ENCODE assay signal across 29 mouse cellular contexts in the genomic region with DNA sequence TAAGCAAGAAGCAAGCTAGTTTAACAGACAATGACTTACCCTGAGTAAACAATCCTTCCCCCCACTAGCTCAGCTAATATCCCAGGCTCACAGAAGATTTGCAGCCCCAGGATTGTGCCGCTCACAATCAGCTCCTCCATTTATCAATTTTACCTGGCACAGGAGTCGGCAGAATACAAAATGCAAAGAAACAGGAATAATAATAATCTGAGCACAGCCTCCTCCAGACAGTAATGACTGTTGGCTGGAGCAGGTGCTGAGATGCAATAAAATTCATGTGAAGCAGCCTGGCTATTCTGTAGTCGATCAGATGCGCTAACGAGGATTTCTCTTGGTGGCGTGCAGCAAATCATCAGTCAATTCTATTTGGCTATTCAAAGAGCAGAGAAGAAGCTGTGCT.
DNase-seq lines count a peak whose midpoint lies in the region; ATAC-seq and TF ChIP-seq lines count a peak whose summit lies in the region.
"Had no signal": no experiment of that assay in that cellular context is flagged by ENCODE, and none has a peak within 500 bp of the region (broad histone marks: within the 10 kb centered on the region; RNA-seq: fewer than 3 reads in every experiment).

No protein-coding gene starts in this region.

- no peak for TF ChIP-seq CTCF in left cerebral cortex, adult 2 months (IDR thresholded peaks at IDR 0.05)
- TF ChIP-seq CTCF in brain, embryonic 14.5 days (IDR thresholded peaks at IDR 0.05; ENCODE audit: borderline replicate concordance, extremely low read depth, insufficient read depth, insufficient read length) = no peak

- H3K4me2 ChIP-seq in forebrain, embryonic 12.5 days = no peak overlapping the region
- H3K4me2 ChIP-seq in forebrain, embryonic 16.5 days (ENCODE audit: low read length) = no peak overlapping the region
- H3K4me2 ChIP-seq in neural tube, embryonic 13.5 days = 0 out of 2 replicates have a peak overlapping the region, but pooled peaks have one; percentile 6
- H3K4me2 ChIP-seq: heart, embryonic 13.5 days; limb, embryonic 15.5 days; liver, embryonic 13.5 days had no signal

- TF ChIP-seq POLR2A in brain, embryonic 14.5 days (IDR thresholded peaks at IDR 0.05; ENCODE audit: borderline replicate concordance, extremely low read depth, insufficient read depth, insufficient read length, poor library complexity, severe bottlenecking) = no peak

- DNase-seq in left cerebral cortex, adult 2 months (ENCODE audit: extremely low spot score in 1 of 2, low spot score in 2 of 2) = no peak
- DNase-seq in left cerebral cortex, adult 18-20 months (ENCODE audit: low spot score in 2 of 2) = no peak
- peak; percentile 56 for DNase-seq in brain, embryonic 14.5 days (ENCODE audit: low read depth)
- DNase-seq in urinary bladder, adult 2 months (ENCODE audit: low spot score) = no peak
- DNase-seq in spleen, postnatal 14 days (ENCODE audit: low spot score in 2 of 2) = no peak
- DNase-seq: adrenal gland, adult 2 months; adrenal gland, postnatal 36 days; cerebellum, adult 2 months; cerebellum, postnatal 25 days; gastrocnemius, postnatal 10 days; heart, postnatal 10 days; kidney, adult 8-10 months; kidney, postnatal 4 days; liver, embryonic 13.5 days; lung, adult 18-20 months; lung, postnatal 4 days; right cerebral cortex, postnatal 25 days; thymus, postnatal 14 days had no signal

- WGBS in forebrain, embryonic 12.5 days = 65% methylated on average over 6 of the region's 6 CpGs
- WGBS in forebrain, embryonic 16.5 days = 49% methylated on average over 6 of the region's 6 CpGs
- WGBS in neural tube, embryonic 13.5 days = 47% methylated on average over 6 of the region's 6 CpGs

- H3K9ac ChIP-seq in forebrain, embryonic 12.5 days = no peak overlapping the region
- H3K9ac ChIP-seq in forebrain, embryonic 16.5 days (replicated peaks; ENCODE audit: low read depth, low read length) = no peak overlapping the region
- no peak overlapping the region for H3K9ac ChIP-seq in neural tube, embryonic 13.5 days
- H3K9ac ChIP-seq: heart, embryonic 13.5 days; limb, embryonic 15.5 days; liver, embryonic 13.5 days had no signal

- no peak overlapping the region for H3K27ac ChIP-seq in forebrain, embryonic 12.5 days
- no peak overlapping the region for H3K27ac ChIP-seq in forebrain, embryonic 16.5 days (ENCODE audit: low read length)
- peak overlapping the region; percentile 66 for H3K27ac ChIP-seq in left cerebral cortex, adult 2 months
- H3K27ac ChIP-seq in neural tube, embryonic 13.5 days (replicated peaks) = no peak overlapping the region; the same call in 1 of the 2 replicates
- H3K27ac ChIP-seq: heart, embryonic 13.5 days; kidney, postnatal 0 days; limb, embryonic 10.5 days; limb, embryonic 15.5 days; liver, embryonic 13.5 days had no signal

- H3K36me3 ChIP-seq in forebrain, embryonic 12.5 days (replicated peaks) = no peaks in the 10 kb centered on the region
- H3K36me3 ChIP-seq in forebrain, embryonic 16.5 days (ENCODE audit: control insufficient read depth, insufficient read depth) = no peaks in the 10 kb centered on the region
- H3K36me3 ChIP-seq in neural tube, embryonic 13.5 days = no peaks in the 10 kb centered on the region
- H3K36me3 ChIP-seq: heart, embryonic 13.5 days; limb, embryonic 10.5 days; limb, embryonic 15.5 days; liver, embryonic 13.5 days had no signal

- intact Hi-C loops in left cerebral cortex, adult 2 months (cut with DNase I) = loop anchor here (5.0 kb wide), 1 partner anchor 62 kb away; no protein-coding TSS in a partner anchor

- H3K4me1 ChIP-seq in forebrain, embryonic 12.5 days = no peaks in the 10 kb centered on the region; the same call in 1 of the 2 replicates
- H3K4me1 ChIP-seq in forebrain, embryonic 16.5 days (replicated peaks; ENCODE audit: control insufficient read depth, insufficient read depth, low read length) = no peaks in the 10 kb centered on the region
- no peaks in the 10 kb centered on the region; the same call in 1 of the 2 replicates for H3K4me1 ChIP-seq in neural tube, embryonic 13.5 days (replicated peaks)
- H3K4me1 ChIP-seq: heart, embryonic 13.5 days; limb, embryonic 10.5 days; limb, embryonic 15.5 days; liver, embryonic 13.5 days had no signal

- no peaks in the 10 kb centered on the region for H3K27me3 ChIP-seq in forebrain, embryonic 12.5 days
- H3K27me3 ChIP-seq in forebrain, embryonic 16.5 days (replicated peaks; ENCODE audit: control insufficient read depth, insufficient read depth, low read length) = no peaks in the 10 kb centered on the region
- H3K27me3 ChIP-seq in neural tube, embryonic 13.5 days = no peaks in the 10 kb centered on the region
- H3K27me3 ChIP-seq: CH12.LX; heart, embryonic 13.5 days; limb, embryonic 15.5 days; liver, embryonic 13.5 days had no signal

- H3K9me3 ChIP-seq in forebrain, embryonic 12.5 days = no peaks in the 10 kb centered on the region
- no peaks in the 10 kb centered on the region for H3K9me3 ChIP-seq in forebrain, embryonic 16.5 days (ENCODE audit: control insufficient read depth, low read length)
- no peaks in the 10 kb centered on the region for H3K9me3 ChIP-seq in neural tube, embryonic 13.5 days
- H3K9me3 ChIP-seq: heart, embryonic 13.5 days; limb, embryonic 10.5 days; limb, embryonic 15.5 days had no signal

- 0 out of 2 replicates have a peak, but pooled peaks have one; percentile 23 for ATAC-seq in forebrain, embryonic 12.5 days (ENCODE audit: low FRiP score)
- no peak for ATAC-seq in forebrain, embryonic 16.5 days
- ATAC-seq in neural tube, embryonic 13.5 days (ENCODE audit: low read depth) = peak; percentile 47
- ATAC-seq: activated CD4-positive, CD25-positive, alpha-beta regulatory T cell, adult 4 months; intestine, embryonic 16.5 days; lung, postnatal 0 days had no signal

- H3K4me3 ChIP-seq in forebrain, embryonic 12.5 days (replicated peaks) = no peak overlapping the region
- no peak overlapping the region for H3K4me3 ChIP-seq in forebrain, embryonic 16.5 days (replicated peaks; ENCODE audit: low read length)
- H3K4me3 ChIP-seq in left cerebral cortex, adult 2 months = no peak overlapping the region
- no peak overlapping the region for H3K4me3 ChIP-seq in neural tube, embryonic 13.5 days
- H3K4me3 ChIP-seq: heart, embryonic 13.5 days; limb, embryonic 10.5 days; limb, embryonic 15.5 days; liver, embryonic 13.5 days had no signal
